Mouse (Mus musculus) Patski (cell line): ENCODE results near the gene Txn2. TPM values are rescaled to one million over a fixed set of nuclear protein-coding genes. Genes with fewer than 3 reads are reported as not detected.

ENCODE experiments used
- ATAC-seq: fragments of 100-300 bp; one replicate; pipeline ENCODE4 v1.8.0; 2021
- CTCF ChIA-PET: fragments of 350-600 bp; sonication (Branson Sonifier 250); formaldehyde crosslinking; loops from one replicate; lab custom pipeline; 2022; ENCODE audit warnings: inconsistent platforms; lab: Charles Lee
- POLR2A ChIA-PET: fragments of 350-600 bp; sonication (Branson Sonifier 250); formaldehyde crosslinking; loops from one replicate; lab custom pipeline; 2022; ENCODE audit warnings: antibody characterized with exemption, inconsistent platforms; lab: Charles Lee
- DNase-seq: peaks from one replicate; pipeline ENCODE4 v3.0.0-alpha.2; 2011; ENCODE audit warnings: low read depth, low spot score
- H3K27me3 ChIP-seq: fragments of 371-371 bp; one replicate; pipeline ENCODE4 v1.5.1; 2021
- CTCF ChIP-seq: fragments of 100-300 bp; IDR thresholded peaks from one replicate; pipeline ENCODE4 v1.5.1; 2021
- in situ Hi-C: fragments of 300-500 bp; cut with MboI; formaldehyde crosslinking; loops from 3 replicates; pipeline ENCODE4 v1.11.1; 2018; ENCODE audit warnings: low pct_unique_long_range_greater_than_20kb, mixed read lengths
- polyA plus RNA-seq: library from polyadenylated mRNA; unstranded; gene quantifications from one replicate; pipeline ENCODE4 v1.2.3, GENCODE M21; 2021

The Txn2 gene
- polyA plus RNA-seq, 1 experiment from 2014 or later: 181 TPM

DNA sequence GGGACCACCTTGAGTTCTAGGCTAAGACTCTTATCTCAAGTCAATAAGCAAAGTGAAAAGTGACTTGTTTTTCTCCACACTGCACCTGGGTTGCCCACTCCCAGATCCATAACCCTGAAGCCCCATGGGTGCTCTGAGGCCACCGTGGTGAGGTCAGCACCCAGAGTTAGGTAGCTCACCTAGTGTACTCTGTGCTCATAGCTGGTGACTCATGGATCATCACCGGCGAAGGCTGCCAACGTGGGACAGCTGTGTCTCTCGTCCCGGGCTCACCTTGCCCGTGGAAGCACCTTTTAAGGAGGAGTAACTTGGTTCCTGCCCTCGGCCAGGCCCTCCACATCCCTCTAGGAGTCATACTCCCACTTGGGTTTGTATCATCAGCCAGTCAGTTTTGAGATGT is 15.8 kb downstream of the Txn2 start:
- no peaks in the 10 kb centered on the region for H3K27me3 ChIP-seq
- DNase-seq: no peak
- ChIA-PET CTCF (interaction anchor here (1.4 kb wide), 1 partner anchor 23 kb away, joined by 3 read pairs; no protein-coding TSS in a partner anchor), POLR2A (interaction anchor here (1.3 kb wide), 1 partner anchor 71 kb away, joined by 4 read pairs; the partner anchor contains the start of gene Myh9)
- TF ChIP-seq CTCF: no peak
- in situ Hi-C loops: loop anchor here (10.0 kb wide), 1 partner anchor 68 kb away; the partner anchor contains the start of gene Myh9
- no peak for ATAC-seq

DNA sequence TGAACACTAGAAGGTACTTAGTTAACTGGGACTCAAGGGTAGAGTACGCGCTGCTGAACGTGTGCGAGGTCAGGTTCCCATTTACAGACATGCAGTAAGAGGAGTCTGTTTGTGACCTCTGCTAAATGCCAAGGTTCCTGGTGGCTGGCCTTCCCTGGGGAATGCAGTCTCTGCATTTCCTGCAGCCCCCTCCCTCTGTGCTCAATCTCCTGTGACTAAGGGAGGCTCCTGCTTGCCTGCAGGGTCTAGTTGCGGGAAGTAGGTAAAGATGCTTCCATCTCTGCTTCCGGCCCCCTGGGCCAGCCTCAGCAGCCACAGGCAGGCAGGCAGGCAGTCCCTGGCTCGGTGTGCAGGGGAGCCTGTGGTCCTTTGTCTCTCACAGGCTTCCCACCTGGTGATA is 16.2 kb downstream of the Txn2 start:
- no peaks in the 10 kb centered on the region for H3K27me3 ChIP-seq
- ATAC-seq (no peak), DNase-seq (no peak)
- POLR2A ChIA-PET: interaction anchor here (1.3 to 1.4 kb wide), 2 partner anchors 30 to 71 kb away, joined by 3 to 4 read pairs; partner anchors contain the start of gene Myh9
- no peak for TF ChIP-seq CTCF
- CTCF ChIA-PET: interaction anchor here (0.8 to 1.4 kb wide), 2 partner anchors 22 to 136 kb away, joined by 3 to 4 read pairs; no protein-coding TSS in a partner anchor
- in situ Hi-C loops: loop anchor here (10.0 kb wide), 1 partner anchor 68 kb away; the partner anchor contains the start of gene Myh9

DNA sequence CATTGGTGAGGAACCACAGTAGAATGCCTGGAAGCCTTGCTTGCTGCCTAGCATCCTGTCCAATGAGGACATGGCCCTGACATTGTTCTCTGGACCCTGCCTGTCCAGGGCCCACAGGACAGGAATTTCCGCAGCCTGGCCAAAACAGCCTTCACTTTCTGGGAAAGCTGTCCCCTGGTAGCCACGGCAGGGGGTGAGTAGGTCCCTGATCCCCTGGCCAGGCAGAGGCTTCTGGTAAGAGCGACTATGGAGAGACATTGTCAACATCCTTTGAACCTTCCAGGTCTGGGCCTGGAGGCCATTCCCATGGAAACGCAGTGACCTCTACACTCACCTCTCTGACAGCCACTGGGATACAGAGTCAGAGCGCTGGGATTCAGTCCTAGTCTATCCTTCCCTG is 16.8 kb downstream of the Txn2 start:
- no peak for TF ChIP-seq CTCF
- ATAC-seq (no peak), DNase-seq (no peak)
- POLR2A ChIA-PET: interaction anchor here (1.3 to 1.4 kb wide), 2 partner anchors 30 to 70 kb away, joined by 3 to 4 read pairs; partner anchors contain the start of gene Myh9
- in situ Hi-C loops: loop anchor here (10.0 kb wide), 1 partner anchor 67 kb away; the partner anchor contains the start of gene Myh9
- CTCF ChIA-PET: interaction anchor here (0.8 kb wide), 1 partner anchor 136 kb away, joined by 4 read pairs; no protein-coding TSS in a partner anchor
- H3K27me3 ChIP-seq: no peaks in the 10 kb centered on the region

DNA sequence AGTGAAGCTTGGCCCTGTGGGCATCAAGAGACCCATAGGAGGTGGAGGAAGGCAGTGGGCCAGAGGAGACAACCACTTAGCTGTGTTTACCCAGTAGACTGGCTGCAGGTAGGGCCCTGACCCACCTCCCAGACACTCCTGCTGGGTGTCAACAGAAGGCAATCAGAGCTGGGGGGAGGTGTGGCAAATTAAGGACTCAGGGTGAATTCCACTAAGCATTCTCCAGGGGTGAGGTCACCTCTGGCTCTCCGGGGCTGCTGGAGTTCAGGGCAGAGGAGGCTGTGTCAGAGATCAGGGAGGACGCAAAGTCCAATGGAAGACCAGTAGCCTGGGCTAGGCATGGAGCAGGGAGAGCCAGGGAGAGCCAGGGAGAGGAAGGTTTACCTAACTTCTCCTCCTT is 17.7 kb downstream of the Txn2 start:
- POLR2A ChIA-PET: interaction anchor here (1.2 to 1.4 kb wide), 2 partner anchors 20 to 29 kb away, joined by 3 read pairs; no protein-coding TSS in a partner anchor
- H3K27me3 ChIP-seq: no peaks in the 10 kb centered on the region
- DNase-seq: no peak
- ATAC-seq: peak; percentile 72
- in situ Hi-C loops: loop anchor here (10.0 kb wide), 1 partner anchor 66 kb away; the partner anchor contains the start of gene Myh9
- CTCF ChIA-PET: interaction anchor here (1.2 to 1.5 kb wide), 2 partner anchors 69 to 129 kb away, joined by 3 read pairs; partner anchors contain the start of gene Myh9
- no peak for TF ChIP-seq CTCF

DNA sequence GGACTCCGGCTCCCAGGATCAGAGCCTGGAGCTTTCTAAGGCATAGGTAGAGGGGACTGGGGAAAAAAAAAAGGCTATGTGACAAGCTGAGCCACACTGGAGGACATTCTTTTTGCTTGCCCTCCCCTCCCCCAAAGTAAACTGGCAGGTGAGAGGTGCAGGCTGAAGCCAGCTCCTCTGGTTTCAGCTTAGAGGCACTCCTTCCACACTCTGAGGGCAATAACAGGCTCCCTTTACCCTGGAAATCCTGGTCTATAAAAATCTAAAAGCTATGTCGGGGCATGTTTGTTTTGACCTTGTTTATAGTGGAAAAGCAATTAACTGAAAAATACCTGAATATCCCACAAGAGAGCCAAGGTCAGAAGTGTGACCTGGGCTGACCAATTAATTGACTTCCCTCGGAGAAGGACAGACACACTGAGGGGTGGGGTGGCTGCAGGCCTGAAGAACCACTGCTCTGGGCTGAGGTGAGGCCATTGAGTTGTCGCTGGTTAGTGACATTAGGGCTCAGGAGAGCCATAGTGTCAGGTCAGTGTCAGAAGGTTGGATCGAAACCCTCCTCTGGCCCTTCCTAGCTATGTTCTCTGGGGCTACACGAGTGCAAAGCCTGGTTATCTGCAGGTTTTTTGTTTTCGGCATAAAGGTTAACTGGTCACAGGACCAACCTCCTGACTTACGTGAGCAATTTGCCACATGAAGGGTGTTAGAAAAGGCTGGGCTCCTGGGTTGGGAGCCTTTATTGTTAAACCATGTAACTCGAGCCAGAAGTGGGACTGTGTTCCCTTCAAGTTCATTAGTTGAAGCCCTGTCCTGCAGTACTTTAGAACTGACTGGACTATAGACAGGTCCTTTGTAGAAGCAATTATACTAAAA is 20.9 kb downstream of the Txn2 start:
- DNase-seq: no peak
- TF ChIP-seq CTCF: no peak
- in situ Hi-C loops: no loop called here
- CTCF ChIA-PET: interaction anchor here (1.2 to 1.8 kb wide), 2 partner anchors 18 to 132 kb away, joined by 3 to 4 read pairs; no protein-coding TSS in a partner anchor
- no peak for ATAC-seq
- POLR2A ChIA-PET: interaction anchor here (0.5 to 2.0 kb wide), 4 partner anchors 26 to 104 kb away, joined by 3 to 10 read pairs (median 3); partner anchors contain the start of gene Myh9
- H3K27me3 ChIP-seq: no peaks in the 10 kb centered on the region

DNA sequence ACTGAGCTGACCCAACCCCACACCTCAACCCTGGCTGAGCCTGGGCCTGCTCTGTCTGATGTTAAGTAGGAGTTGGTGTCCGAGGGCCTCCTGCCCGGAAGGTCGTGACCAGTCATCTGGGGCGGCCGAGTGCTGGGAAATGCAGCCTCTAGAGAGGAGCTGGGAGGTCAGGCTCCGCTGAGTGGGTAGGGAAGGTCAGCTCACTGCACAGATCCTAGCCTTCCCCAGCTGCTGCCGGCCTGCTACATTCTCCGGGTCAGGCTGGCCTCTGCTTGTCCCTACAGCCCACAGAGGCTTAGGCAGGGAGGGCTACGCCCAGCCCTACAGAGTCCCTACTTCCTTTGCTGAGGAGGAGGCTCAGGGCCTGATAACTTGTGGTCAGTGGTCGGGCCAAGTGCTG is 22.3 kb downstream of the Txn2 start:
- no peak for TF ChIP-seq CTCF
- CTCF ChIA-PET: interaction anchor here (1.0 to 1.9 kb wide), 3 partner anchors 10 to 35 kb away, joined by 4 read pairs; no protein-coding TSS in a partner anchor
- DNase-seq (no peak), ATAC-seq (no peak)
- POLR2A ChIA-PET: interaction anchor here (1.4 to 2.0 kb wide), 2 partner anchors 25 to 65 kb away, joined by 3 to 10 read pairs; partner anchors contain the start of gene Myh9
- in situ Hi-C loops: no loop called here
- no peaks in the 10 kb centered on the region for H3K27me3 ChIP-seq

DNA sequence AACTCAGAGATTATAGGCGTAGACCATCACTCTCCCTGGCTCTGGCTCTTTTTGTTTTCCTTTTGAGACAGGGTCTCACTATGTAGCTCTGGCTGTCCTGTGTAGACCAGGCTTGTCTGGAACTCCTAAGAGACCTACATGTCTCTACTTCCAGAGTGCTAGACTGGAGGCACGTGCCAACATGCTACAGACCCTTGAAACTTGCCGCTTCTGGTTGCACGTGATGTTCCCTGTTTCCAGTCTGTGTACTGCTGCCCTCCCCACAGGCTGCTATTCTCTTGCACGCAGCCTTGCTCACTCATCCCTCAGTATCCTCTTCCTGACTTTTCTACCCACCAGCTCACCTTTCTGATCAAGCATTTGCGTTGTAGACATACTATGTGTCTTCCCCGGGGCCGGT is 22.7 kb downstream of the Txn2 start:
- in situ Hi-C loops: no loop called here
- DNase-seq (no peak), ATAC-seq (no peak)
- TF ChIP-seq CTCF: no peak
- POLR2A ChIA-PET: interaction anchor here (1.0 to 2.0 kb wide), 3 partner anchors 16 to 64 kb away, joined by 3 to 10 read pairs (median 5); partner anchors contain the start of gene Myh9
- H3K27me3 ChIP-seq: no peaks in the 10 kb centered on the region
- CTCF ChIA-PET: interaction anchor here (1.0 to 1.9 kb wide), 3 partner anchors 11 to 34 kb away, joined by 3 to 4 read pairs (median 4); no protein-coding TSS in a partner anchor

DNA sequence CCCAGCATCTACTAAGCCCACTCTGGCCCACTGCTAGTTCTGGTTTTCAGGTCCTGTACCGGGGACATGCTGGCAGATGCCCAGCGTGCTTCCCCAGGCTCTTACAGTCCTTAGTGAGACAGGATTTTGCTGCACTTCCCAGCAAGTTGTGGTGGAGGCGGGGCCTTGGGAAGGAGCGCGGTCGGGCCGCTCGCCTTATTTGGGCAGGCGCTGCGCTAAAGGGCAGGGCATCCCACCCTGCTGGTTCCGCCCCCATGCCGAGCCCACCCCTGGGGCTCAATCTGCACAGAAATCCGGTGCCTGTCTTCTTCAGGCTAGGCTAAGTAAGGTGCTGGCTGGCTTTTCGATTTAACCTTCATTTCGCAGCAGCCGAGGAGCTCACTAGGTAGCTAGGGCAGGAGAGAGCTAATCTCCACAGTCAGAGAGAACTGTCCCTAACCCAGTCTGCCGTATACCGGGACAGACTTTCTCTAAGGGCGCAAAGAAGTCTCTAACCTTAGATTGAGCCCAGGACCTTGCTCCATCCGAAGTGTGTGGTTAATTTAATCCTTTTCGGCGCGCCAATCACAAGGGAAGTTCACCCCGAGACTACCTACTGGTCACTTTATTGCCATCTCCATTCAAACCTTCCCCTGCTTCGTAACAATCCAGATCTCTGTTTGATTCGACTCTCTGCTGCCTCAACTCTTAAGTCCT is 23.4 kb downstream of the Txn2 start:
- no peaks in the 10 kb centered on the region for H3K27me3 ChIP-seq
- DNase-seq (no peak), ATAC-seq (peak; percentile 74)
- ChIA-PET POLR2A (interaction anchor here (1.0 to 2.0 kb wide), 4 partner anchors 15 to 64 kb away, joined by 3 to 10 read pairs (median 4); partner anchors contain the start of gene Myh9), CTCF (interaction anchor here (1.0 to 1.9 kb wide), 3 partner anchors 12 to 33 kb away, joined by 3 to 4 read pairs (median 4); no protein-coding TSS in a partner anchor)
- no peak for TF ChIP-seq CTCF
- in situ Hi-C loops: no loop called here

DNA sequence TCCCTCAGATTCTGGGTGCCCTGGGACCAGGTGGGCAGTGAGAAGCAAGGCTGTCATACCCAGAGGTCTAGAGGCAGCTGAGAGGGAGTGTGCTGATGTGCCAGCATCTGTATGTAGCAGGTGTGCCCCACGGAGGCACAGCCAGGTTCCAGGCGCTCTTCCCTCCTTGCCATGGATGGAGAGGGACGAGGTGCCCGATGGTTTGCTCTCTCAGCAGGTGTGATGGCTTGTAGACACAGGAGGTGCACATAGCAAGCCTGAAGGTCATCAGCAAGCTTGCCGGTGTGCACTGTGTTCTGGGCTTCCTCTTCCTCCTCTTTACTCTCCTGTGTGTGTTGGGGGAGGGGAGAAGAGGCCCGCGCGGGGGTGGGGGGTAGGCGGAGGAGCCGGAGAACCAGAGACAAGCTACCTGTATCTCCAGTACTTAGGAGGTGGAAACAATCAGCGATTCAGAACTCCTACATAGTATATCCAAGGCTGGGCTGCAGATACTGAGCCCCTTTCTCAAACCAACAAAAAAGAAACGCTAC is 24.4 kb downstream of the Txn2 start:
- CTCF ChIA-PET: interaction anchor here (0.9 to 1.1 kb wide), 2 partner anchors 16 to 129 kb away, joined by 3 read pairs; no protein-coding TSS in a partner anchor

More for the DNA sequence above, 24.4 kb downstream of the Txn2 start:
- in situ Hi-C loops: no loop called here
- TF ChIP-seq CTCF: no peak
- no peak for DNase-seq
- POLR2A ChIA-PET: interaction anchor here (0.6 to 1.3 kb wide), 4 partner anchors 15 to 100 kb away, joined by 3 to 4 read pairs (median 3); no protein-coding TSS in a partner anchor
- ATAC-seq: no peak
- H3K27me3 ChIP-seq: no peaks in the 10 kb centered on the region
